Mouse (Mus musculus): ENCODE measurements around the gene Taf1b.

GRCm38 (mm10) chr12:24572421-24573274, 74.5 kb downstream of the Taf1b start:
- no peak for TF ChIP-seq CTCF (IDR thresholded peaks at IDR 0.05; ENCODE audit: insufficient read depth, low read depth, low read length)
- no peak for TF ChIP-seq POLR2A (IDR thresholded peaks at IDR 0.05; ENCODE audit: insufficient read depth, low read depth, low read length)
